Mouse (Mus musculus) G1E (cell line): ENCODE results near the gene Cog3.

Experiments
- CTCF ChIP-seq: IDR thresholded peaks from 2 replicates; pipeline ENCODE4 v1.5.1; 2012; ENCODE audit warnings: low read depth, low read length, inconsistent platforms, mixed read lengths
- GATA1 ChIP-seq: IDR thresholded peaks from 2 replicates; pipeline ENCODE4 v1.6.1; 2012; ENCODE audit warnings: borderline replicate concordance, low read length, inconsistent platforms, mixed read lengths
- POLR2AphosphoS5 ChIP-seq: IDR thresholded peaks from 2 replicates; pipeline ENCODE4 v1.6.1; 2012; ENCODE audit warnings: low read depth, low read length, inconsistent platforms; ENCODE audit not compliant: insufficient replicate concordance

DNA sequence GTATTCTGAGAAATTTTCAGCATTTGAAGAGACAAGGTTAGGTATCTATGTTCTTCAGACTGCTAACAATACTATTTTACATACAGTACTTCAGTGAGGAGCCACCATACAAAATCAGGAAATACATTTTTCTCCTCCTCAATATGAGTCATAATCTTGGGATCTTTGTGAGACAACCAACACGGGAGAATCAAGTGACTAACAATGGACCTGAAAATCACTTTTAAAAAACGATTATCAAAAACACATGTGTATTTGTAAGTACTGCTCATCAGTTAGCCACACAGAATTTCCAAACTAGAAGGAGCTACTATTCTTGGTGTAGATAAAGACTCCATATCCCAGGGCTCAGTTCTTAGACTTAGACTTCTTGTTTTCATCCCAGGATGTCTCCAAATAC, 23.0 kb downstream of the Cog3 start:
- TF ChIP-seq GATA1, result no peak
- TF ChIP-seq POLR2AphosphoS5, result no peak
- TF ChIP-seq CTCF, result no peak
